Mouse (Mus musculus) C2C12 (cell line): ENCODE measurements around the gene Trmt1l. TPM values are rescaled to one million over a fixed set of nuclear protein-coding genes. Genes with fewer than 3 reads are reported as not detected.

ENCODE experiments used
- H3K27me3 ChIP-seq: one replicate; pipeline ENCODE4 v1.6.1; 2011; ENCODE audit not compliant: control insufficient read depth, insufficient read depth, insufficient read length
- H3K36me3 ChIP-seq: one replicate; pipeline ENCODE4 v1.6.1; 2011; ENCODE audit not compliant: control insufficient read depth, insufficient read depth
- H3K4me3 ChIP-seq: one replicate; pipeline ENCODE4 v1.5.1; 2011; ENCODE audit warnings: mild to moderate bottlenecking, control low read depth; ENCODE audit not compliant: poor library complexity, insufficient read depth, severe bottlenecking
- H3K79me2 ChIP-seq: one replicate; pipeline ENCODE4 v1.6.1; 2011; ENCODE audit not compliant: control insufficient read depth, insufficient read depth
- H3K79me3 ChIP-seq: one replicate; pipeline ENCODE4 v1.6.1; 2011; ENCODE audit warnings: low read depth, control low read depth
- H3ac ChIP-seq: one replicate; pipeline ENCODE3; 2011; ENCODE audit warnings: low read depth; ENCODE audit not compliant: control insufficient read depth, insufficient read length
- CEBPB ChIP-seq: IDR thresholded peaks from one replicate; pipeline ENCODE4 v1.6.1; 2011; ENCODE audit warnings: low read depth, mild to moderate bottlenecking, control low read depth, moderate library complexity
- CTCF ChIP-seq: IDR thresholded peaks from one replicate; pipeline ENCODE4 v1.5.1; 2011; ENCODE audit not compliant: control insufficient read depth, insufficient read depth, insufficient read length
- FOSL1 ChIP-seq: IDR thresholded peaks from one replicate; pipeline ENCODE4 v1.8.0; 2011; ENCODE audit warnings: mild to moderate bottlenecking, low read length; ENCODE audit not compliant: poor library complexity, insufficient read depth, severe bottlenecking
- MAX ChIP-seq: IDR thresholded peaks from one replicate; pipeline ENCODE4 v1.6.1; 2011; ENCODE audit warnings: mild to moderate bottlenecking, control low read depth
- MYOD1 ChIP-seq: IDR thresholded peaks from one replicate; pipeline ENCODE4 v1.6.1; 2011; ENCODE audit warnings: low read depth; ENCODE audit not compliant: control insufficient read depth, insufficient read length
- MYOG ChIP-seq: IDR thresholded peaks from one replicate; pipeline ENCODE4 v1.6.1; 2011; ENCODE audit not compliant: control insufficient read depth, insufficient read length; ENCODE audit errors: extremely low read depth
- USF1 ChIP-seq: IDR thresholded peaks from one replicate; pipeline ENCODE4 v1.6.1; 2011; ENCODE audit warnings: low read depth, mild to moderate bottlenecking, control low read depth, moderate library complexity
- polyA plus RNA-seq: library from polyadenylated mRNA; unstranded; fragments of >200 nt; fragmentation: generic; extraction: Trizol; gene quantifications from one replicate; pipeline ENCODE4 v1.2.1, GENCODE M21; 2012; ENCODE audit warnings: missing spikeins

Trmt1l gene
- polyA plus RNA-seq, 1 experiment, result 9.7 TPM

- Histone ChIP-seq H3K4me3 (no peak overlapping the region), H3ac (no peak overlapping the region), H3K27me3 (no peaks in the 10 kb centered on the region), H3K79me3 (peaks cover 47% of the 10 kb centered on the region), H3K79me2 (peaks cover 96% of the 10 kb centered on the region), H3K36me3 (peaks cover 10% of the 10 kb centered on the region)
- TF ChIP-seq MAX (no peak), CEBPB (no peak), MYOG (no peak), MYOD1 (no peak), CTCF (no peak), FOSL1 (no peak), USF1 (no peak)
These were observed 56.4 kb downstream of the Trmt1l start for GRCm38 (mm10) chr1:151484754-151485153.

- Histone ChIP-seq H3K79me2 (peaks cover 96% of the 10 kb centered on the region), H3K4me3 (no peak overlapping the region), H3ac (no peak overlapping the region), H3K36me3 (peaks cover 3% of the 10 kb centered on the region), H3K27me3 (no peaks in the 10 kb centered on the region), H3K79me3 (peaks cover 68% of the 10 kb centered on the region)
- TF ChIP-seq USF1 (no peak), CEBPB (no peak), FOSL1 (no peak), MYOG (no peak), MAX (no peak), CTCF (no peak), MYOD1 (no peak)
These were observed 61.5 kb downstream of the Trmt1l start for GRCm38 (mm10) chr1:151489806-151490205.

GRCm38 (mm10) chr1:151492419-151492818 lies 64.1 kb downstream of the Trmt1l start:
- TF ChIP-seq MYOD1, result no peak
- no peak for TF ChIP-seq MYOG
- no peak for TF ChIP-seq FOSL1
- no peak for TF ChIP-seq USF1
- no peak for TF ChIP-seq CTCF
- TF ChIP-seq CEBPB, result no peak
- TF ChIP-seq MAX, result no peak
- Histone ChIP-seq H3ac (no peak overlapping the region), H3K4me3 (no peak overlapping the region), H3K36me3 (peaks cover 3% of the 10 kb centered on the region), H3K79me3 (peaks cover 78% of the 10 kb centered on the region), H3K79me2 (peaks cover 96% of the 10 kb centered on the region), H3K27me3 (no peaks in the 10 kb centered on the region)

GRCm38 (mm10) chr1:151493826-151494225 lies 65.5 kb downstream of the Trmt1l start:
- no peak overlapping the region for H3ac ChIP-seq
- H3K79me2 ChIP-seq, result peaks cover 98% of the 10 kb centered on the region
- no peak overlapping the region for H3K4me3 ChIP-seq
- no peaks in the 10 kb centered on the region for H3K36me3 ChIP-seq
- no peaks in the 10 kb centered on the region for H3K27me3 ChIP-seq
- H3K79me3 ChIP-seq, result peaks cover 84% of the 10 kb centered on the region
- TF ChIP-seq FOSL1 (no peak), MYOG (no peak), USF1 (no peak), MYOD1 (no peak), CTCF (no peak), CEBPB (no peak), MAX (no peak)

- Histone ChIP-seq H3ac (no peak overlapping the region), H3K4me3 (no peak overlapping the region), H3K27me3 (no peaks in the 10 kb centered on the region), H3K36me3 (no peaks in the 10 kb centered on the region), H3K79me2 (peaks cover 100% of the 10 kb centered on the region), H3K79me3 (peaks cover 90% of the 10 kb centered on the region)
- no peak for TF ChIP-seq MYOG
- no peak for TF ChIP-seq CTCF
- TF ChIP-seq FOSL1, result no peak
- no peak for TF ChIP-seq USF1
- no peak for TF ChIP-seq CEBPB
- TF ChIP-seq MAX, result no peak
- no peak for TF ChIP-seq MYOD1
These were observed 66.4 kb downstream of the Trmt1l start for GRCm38 (mm10) chr1:151494711-151495110.

- Histone ChIP-seq H3K79me2 (peaks cover 96% of the 10 kb centered on the region), H3K36me3 (no peaks in the 10 kb centered on the region), H3K79me3 (peaks cover 87% of the 10 kb centered on the region), H3ac (no peak overlapping the region), H3K27me3 (no peaks in the 10 kb centered on the region), H3K4me3 (no peak overlapping the region)
- TF ChIP-seq CTCF (no peak), USF1 (no peak), FOSL1 (no peak), MYOG (no peak), MYOD1 (no peak), MAX (no peak), CEBPB (no peak)
These were observed 67.4 kb downstream of the Trmt1l start for GRCm38 (mm10) chr1:151495635-151496285.
